Mouse (Mus musculus) cerebellum, adult 9-11 months (tissue): ENCODE data around the gene Ubqln2.

Experiments used
- DNase-seq: peaks from one replicate; pipeline ENCODE4 v3.0.0; 2022

Ubqln2 gene

DNA sequence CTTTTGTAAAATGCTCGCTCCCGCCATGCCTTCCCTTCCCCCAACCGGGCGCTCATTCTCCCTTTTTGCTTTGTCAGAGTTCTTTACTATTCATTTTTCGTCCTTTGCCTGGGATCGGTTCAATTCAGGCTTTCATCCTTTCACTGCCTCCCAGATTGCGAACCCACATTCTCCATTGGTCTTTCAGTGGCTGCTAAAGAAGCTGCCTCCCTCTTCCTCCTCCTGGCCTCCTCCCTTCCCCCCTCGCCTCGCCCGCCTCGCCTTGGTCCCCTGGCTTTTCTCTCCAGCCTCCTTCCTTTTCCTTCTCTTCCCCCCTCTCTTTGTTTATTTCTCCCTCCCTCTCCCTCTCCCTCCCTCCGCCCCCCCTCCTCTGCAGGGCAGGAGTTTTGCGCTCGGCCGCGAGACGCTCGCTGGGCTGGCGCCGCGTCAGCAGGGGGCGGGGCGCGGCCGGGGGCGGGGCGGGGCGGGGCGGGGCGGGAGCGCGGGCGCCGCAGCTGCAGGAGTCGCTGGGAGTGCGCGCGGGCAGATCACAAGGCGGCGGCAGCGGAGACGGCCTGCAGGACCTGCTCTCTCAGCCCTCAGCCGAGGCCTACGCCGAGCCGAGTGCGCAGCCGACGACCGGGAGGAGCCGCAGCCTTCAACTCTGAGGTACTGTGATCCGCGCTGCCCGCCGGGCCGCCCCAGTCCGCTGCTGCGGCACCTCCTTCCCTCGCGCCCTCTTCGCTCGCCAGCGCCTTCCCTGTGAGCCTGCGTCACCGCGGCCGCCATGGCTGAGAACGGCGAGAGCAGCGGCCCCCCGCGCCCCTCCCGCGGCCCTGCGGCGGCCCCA, at the start of gene Ubqln2:
Gene Ubqln2 (plus strand): TSS at position 540 of the 829 bp plus-strand sequence.
- peak; percentile 90 for DNase-seq

GRCm38 (mm10) chrX:153451946-153452345, 46.1 kb upstream of the Ubqln2 start:
- DNase-seq = no peak

- DNase-seq = no peak
Measured at GRCm38 (mm10) chrX:153476760-153477248, 21.2 kb upstream of the Ubqln2 start.

- DNase-seq = no peak
Measured at GRCm38 (mm10) chrX:153492326-153492725, 5.7 kb upstream of the Ubqln2 start.

DNA sequence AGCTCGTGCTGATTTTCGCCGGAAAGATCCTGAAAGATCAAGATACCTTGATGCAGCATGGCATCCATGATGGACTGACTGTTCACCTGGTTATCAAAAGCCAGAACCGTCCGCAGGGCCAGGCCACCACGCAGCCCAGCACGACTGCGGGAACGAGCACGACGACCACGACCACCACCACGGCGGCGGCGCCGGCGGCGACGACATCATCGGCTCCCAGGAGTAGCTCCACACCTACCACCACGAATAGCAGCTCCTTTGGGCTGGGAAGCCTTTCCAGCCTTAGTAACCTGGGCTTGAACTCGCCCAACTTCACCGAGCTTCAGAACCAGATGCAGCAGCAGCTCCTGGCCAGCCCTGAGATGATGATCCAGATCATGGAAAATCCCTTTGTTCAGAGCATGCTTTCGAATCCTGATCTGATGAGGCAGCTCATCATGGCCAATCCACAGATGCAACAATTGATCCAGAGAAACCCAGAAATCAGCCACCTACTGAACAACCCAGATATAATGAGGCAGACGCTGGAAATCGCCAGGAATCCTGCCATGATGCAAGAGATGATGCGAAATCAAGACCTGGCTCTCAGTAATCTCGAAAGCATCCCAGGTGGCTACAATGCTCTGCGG, 752 bp downstream of the Ubqln2 start:
- no peak for DNase-seq

- DNase-seq = peak; percentile 46
Measured at GRCm38 (mm10) chrX:153499294-153500046, 1.4 kb downstream of the Ubqln2 start.

GRCm38 (mm10) chrX:153500047-153500345, 2.0 kb downstream of the Ubqln2 start:
- DNase-seq = no peak

DNA sequence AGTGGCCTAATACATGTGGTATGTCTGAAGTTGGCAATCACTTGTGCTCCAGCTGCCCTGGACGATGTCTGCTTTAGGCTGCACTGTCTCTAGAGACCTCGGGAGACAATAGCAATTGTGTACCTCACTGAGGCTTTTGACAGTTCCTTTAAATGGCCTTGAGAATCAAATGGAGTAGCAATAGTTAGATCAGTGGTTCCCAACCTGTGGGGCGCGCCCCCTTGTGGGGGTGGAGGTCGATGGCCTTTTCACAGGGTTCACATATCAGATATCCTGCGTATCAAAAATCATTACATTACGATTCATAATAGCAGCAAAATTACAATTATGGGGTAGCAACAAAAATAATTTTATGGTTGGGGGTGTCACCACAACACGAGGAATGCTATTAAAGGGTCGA, 7.9 kb downstream of the Ubqln2 start:
- peak; percentile 3 for DNase-seq

DNA sequence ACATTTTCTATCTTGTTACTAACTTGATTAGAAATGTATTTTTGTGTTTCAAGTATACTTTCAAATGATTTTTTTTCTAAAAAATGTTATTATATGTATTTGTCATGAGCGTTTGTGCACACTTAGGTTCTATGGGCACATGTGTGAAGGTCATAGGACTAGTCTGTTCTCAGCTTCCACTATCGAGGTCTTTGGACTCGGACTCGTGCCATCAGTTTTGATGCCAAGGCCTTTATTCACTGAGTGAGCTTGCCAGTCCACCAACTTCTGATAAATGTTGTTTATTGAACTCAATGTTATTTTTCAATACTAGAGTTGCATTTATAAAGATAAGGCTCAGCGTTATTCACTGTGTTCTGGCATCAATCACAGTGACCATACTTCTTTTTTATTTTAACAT, 17.5 kb downstream of the Ubqln2 start:
- DNase-seq = no peak

GRCm38 (mm10) chrX:153528399-153528798, 30.4 kb downstream of the Ubqln2 start:
- DNase-seq = peak; percentile 17
